Comparison of ENCODE assay signal across 8 mouse cellular contexts in genomic region chr14:55193876-55194635, GRCm38 (mm10). TPM values are rescaled to one million over a fixed set of nuclear protein-coding genes. Genes with fewer than 3 reads are reported as not detected.
DNase-seq lines count a peak whose midpoint lies in the region; ATAC-seq and TF ChIP-seq lines count a peak whose summit lies in the region.

No protein-coding gene starts in this region.

- H3K27ac ChIP-seq in intestine, embryonic 16.5 days (ENCODE audit: low read length): no peak overlapping the region
- no peak overlapping the region for H3K27ac ChIP-seq in intestine, embryonic 15.5 days
- peak overlapping the region; percentile 26; the same call in 1 of the 2 replicates for H3K27ac ChIP-seq in bone marrow, adult 2 months (ENCODE audit: control insufficient read depth, insufficient read depth, low read depth, low read length, poor library complexity)
- H3K27ac ChIP-seq in forebrain, embryonic 13.5 days: no peak overlapping the region
- H3K27ac ChIP-seq in hindbrain, embryonic 12.5 days: no peak overlapping the region

- 61% methylated on average over 14 of the region's 14 CpGs for WGBS in intestine, embryonic 16.5 days
- 63% methylated on average over 14 of the region's 14 CpGs for WGBS in intestine, embryonic 15.5 days
- WGBS in bone marrow, adult 2 months: 12% methylated on average over 14 of the region's 14 CpGs
- 79% methylated on average over 14 of the region's 14 CpGs for WGBS in forebrain, embryonic 13.5 days
- 60% methylated on average over 14 of the region's 14 CpGs for WGBS in hindbrain, embryonic 12.5 days

- DNase-seq in kidney, postnatal 14 days: peak; percentile 32
- DNase-seq in ovary, postnatal 36 days (ENCODE audit: low spot score): peak; percentile 13
- DNase-seq in left cerebral cortex, adult 11 months (ENCODE audit: low spot score): no peak

- no peak overlapping the region for H3K9ac ChIP-seq in intestine, embryonic 16.5 days (ENCODE audit: low read depth, low read length)
- no peak overlapping the region for H3K9ac ChIP-seq in intestine, embryonic 15.5 days
- H3K9ac ChIP-seq in forebrain, embryonic 13.5 days: no peak overlapping the region
- no peak overlapping the region for H3K9ac ChIP-seq in hindbrain, embryonic 12.5 days

- H3K4me3 ChIP-seq in intestine, embryonic 16.5 days (ENCODE audit: low read length): no peak overlapping the region
- H3K4me3 ChIP-seq in intestine, embryonic 15.5 days (replicated peaks): no peak overlapping the region
- H3K4me3 ChIP-seq in bone marrow, adult 2 months (replicated peaks; ENCODE audit: control insufficient read depth, low read depth, low read length): peak overlapping the region; percentile 72
- H3K4me3 ChIP-seq in forebrain, embryonic 13.5 days: no peak overlapping the region
- no peak overlapping the region for H3K4me3 ChIP-seq in hindbrain, embryonic 12.5 days

- no peak for TF ChIP-seq CTCF in bone marrow, adult 2 months (IDR thresholded peaks at IDR 0.05; ENCODE audit: control insufficient read depth, insufficient read depth, low read length)

- 0 out of 2 replicates have a peak overlapping the region, but pooled peaks have one; percentile 8 for H3K4me2 ChIP-seq in intestine, embryonic 16.5 days (ENCODE audit: low read depth, low read length)
- H3K4me2 ChIP-seq in intestine, embryonic 15.5 days (replicated peaks): no peak overlapping the region
- H3K4me2 ChIP-seq in forebrain, embryonic 13.5 days: no peak overlapping the region
- H3K4me2 ChIP-seq in hindbrain, embryonic 12.5 days (replicated peaks): no peak overlapping the region

- no peaks in the 10 kb centered on the region for H3K27me3 ChIP-seq in intestine, embryonic 16.5 days (replicated peaks; ENCODE audit: control insufficient read depth, insufficient read depth, low read length)
- 0 out of 2 replicates have a peak, but pooled peaks cover 2% of the 10 kb centered on the region for H3K27me3 ChIP-seq in intestine, embryonic 15.5 days (replicated peaks)
- no peaks in the 10 kb centered on the region for H3K27me3 ChIP-seq in forebrain, embryonic 13.5 days
- peaks cover 3% of the 10 kb centered on the region; the same call in 1 of the 2 replicates for H3K27me3 ChIP-seq in hindbrain, embryonic 12.5 days

- no peaks in the 10 kb centered on the region for H3K9me3 ChIP-seq in intestine, embryonic 16.5 days (ENCODE audit: control insufficient read depth, low read length)
- H3K9me3 ChIP-seq in intestine, embryonic 15.5 days: no peaks in the 10 kb centered on the region
- no peaks in the 10 kb centered on the region for H3K9me3 ChIP-seq in forebrain, embryonic 13.5 days (replicated peaks)
- H3K9me3 ChIP-seq in hindbrain, embryonic 12.5 days (replicated peaks): no peaks in the 10 kb centered on the region

- H3K36me3 ChIP-seq in intestine, embryonic 16.5 days (ENCODE audit: control insufficient read depth, insufficient read depth, low read length): no peaks in the 10 kb centered on the region
- no peaks in the 10 kb centered on the region for H3K36me3 ChIP-seq in intestine, embryonic 15.5 days
- no peaks in the 10 kb centered on the region for H3K36me3 ChIP-seq in forebrain, embryonic 13.5 days (ENCODE audit: poor library complexity, severe bottlenecking)
- H3K36me3 ChIP-seq in hindbrain, embryonic 12.5 days: no peaks in the 10 kb centered on the region

- no peaks in the 10 kb centered on the region for H3K4me1 ChIP-seq in intestine, embryonic 16.5 days (ENCODE audit: control insufficient read depth, insufficient read depth, low read length)
- H3K4me1 ChIP-seq in intestine, embryonic 15.5 days (replicated peaks): no peaks in the 10 kb centered on the region
- H3K4me1 ChIP-seq in bone marrow, adult 2 months (ENCODE audit: control insufficient read depth, insufficient read depth, low read length): no peaks in the 10 kb centered on the region; the same call in 1 of the 2 replicates
- H3K4me1 ChIP-seq in forebrain, embryonic 13.5 days: peaks cover 11% of the 10 kb centered on the region
- peaks cover 15% of the 10 kb centered on the region for H3K4me1 ChIP-seq in hindbrain, embryonic 12.5 days

- ATAC-seq in intestine, embryonic 16.5 days: no peak
- ATAC-seq in intestine, embryonic 15.5 days: no peak
- ATAC-seq in forebrain, embryonic 13.5 days: no peak
- ATAC-seq in hindbrain, embryonic 12.5 days (ENCODE audit: low FRiP score): no peak

- no peak for TF ChIP-seq POLR2A in bone marrow, adult 2 months (IDR thresholded peaks at IDR 0.05; ENCODE audit: borderline replicate concordance, control insufficient read depth, low read depth, low read length)

RNA-seq across cellular contexts. Expression of gene Dhrs2, which starts 27.8 kb away (rescaled TPM):
- polyA plus RNA-seq in intestine, embryonic 16.5 days (2015; fragmentation: Nextera tagmentation; extraction: Ambion mirVana): 0.28 and 0.37 TPM in 2 replicates
- polyA plus RNA-seq in intestine, embryonic 15.5 days (2015; fragmentation: Nextera tagmentation; extraction: Ambion mirVana): 0.15 and 0.21 TPM in 2 replicates
- not detected in 2 replicates for polyA plus RNA-seq in bone marrow, adult 2 months (2011; ENCODE audit: insufficient read depth, insufficient read length, low replicate concordance, missing spikeins)
- polyA plus RNA-seq in forebrain, embryonic 13.5 days (2015; fragmentation: Nextera tagmentation; extraction: Ambion mirVana): not detected in 2 replicates
- 0.17 TPM in 1 of 2 replicates, not detected in the other for polyA plus RNA-seq in hindbrain, embryonic 12.5 days (2016; fragmentation: Nextera tagmentation; extraction: Ambion mirVana)
